Mouse (Mus musculus) forebrain, embryonic 13.5 days (tissue): ENCODE measurements around the gene Ly75. TPM values are rescaled to one million over a fixed set of nuclear protein-coding genes. Genes with fewer than 3 reads are reported as not detected.

Experiments
- ATAC-seq: fragments of 200-750 bp; cut with Nextera tagmentation; 2 replicates; pipeline ENCODE4 v1.8.0; 2017
- H3K27ac ChIP-seq: fragments of 300-500 bp; sonication (generic); 2 replicates; pipeline ENCODE4 v1.5.1; 2015; ENCODE audit warnings: inconsistent platforms, mild to moderate bottlenecking, moderate library complexity
- H3K27me3 ChIP-seq: fragments of 300-500 bp; sonication (generic); 2 replicates; pipeline ENCODE4 v1.6.1; 2015; ENCODE audit warnings: mild to moderate bottlenecking, inconsistent platforms
- H3K36me3 ChIP-seq: fragments of 300-500 bp; sonication (generic); 2 replicates; pipeline ENCODE4 v1.6.1; 2015; ENCODE audit warnings: mild to moderate bottlenecking, inconsistent platforms; ENCODE audit not compliant: poor library complexity, severe bottlenecking
- H3K4me1 ChIP-seq: fragments of 300-500 bp; sonication (generic); 2 replicates; pipeline ENCODE4 v1.6.1; 2015; ENCODE audit warnings: inconsistent platforms
- H3K4me2 ChIP-seq: fragments of 300-500 bp; sonication (generic); 2 replicates; pipeline ENCODE4 v1.6.1; 2015; ENCODE audit warnings: inconsistent platforms, mild to moderate bottlenecking, moderate library complexity
- H3K4me3 ChIP-seq: fragments of 300-500 bp; sonication (generic); 2 replicates; pipeline ENCODE4 v1.5.1; 2015; ENCODE audit warnings: mild to moderate bottlenecking, inconsistent platforms
- H3K9ac ChIP-seq: fragments of 300-500 bp; sonication (generic); 2 replicates; pipeline ENCODE4 v1.6.1; 2015; ENCODE audit warnings: mild to moderate bottlenecking, inconsistent platforms
- H3K9me3 ChIP-seq: fragments of 300-500 bp; sonication (generic); replicated peaks from 2 replicates; pipeline ENCODE4 v1.6.1; 2016; ENCODE audit warnings: inconsistent platforms
- WGBS: fragments of 180-500 bp; shearing (Covaris S2); methylation state at CpG from one replicate; pipeline ENCODE4 v1.1.7; 2015; 5-methylcytosine and 5-hydroxymethylcytosine counted together
- polyA plus RNA-seq: library from polyadenylated mRNA; unstranded; fragments of >200 nt; fragmentation: Nextera tagmentation; extraction: Ambion mirVana; gene quantifications from 2 replicates; pipeline ENCODE4 v1.2.1, GENCODE M21; 2015

Ly75 gene
- polyA plus RNA-seq, 1 experiment from 2014 or later, result 0.41 TPM

- no peaks in the 10 kb centered on the region for H3K4me1 ChIP-seq
- H3K27ac ChIP-seq, result no peak overlapping the region
- no peak overlapping the region for H3K4me3 ChIP-seq
- H3K27me3 ChIP-seq, result no peaks in the 10 kb centered on the region
- H3K36me3 ChIP-seq, result peaks cover 9% of the 10 kb centered on the region; the same call in 1 of the 2 replicates
- WGBS, result 95% methylated on average over 5 of the region's 5 CpGs
- no peak for ATAC-seq
- no peak overlapping the region for H3K4me2 ChIP-seq
- no peaks in the 10 kb centered on the region for H3K9me3 ChIP-seq
- H3K9ac ChIP-seq, result no peak overlapping the region
Measured at GRCm38 (mm10) chr2:60259186-60259585, 123.9 kb downstream of the Ly75 start.

- H3K27me3 ChIP-seq, result no peaks in the 10 kb centered on the region
- no peak overlapping the region for H3K4me2 ChIP-seq
- no peaks in the 10 kb centered on the region for H3K9me3 ChIP-seq
- no peak overlapping the region for H3K4me3 ChIP-seq
- 89% methylated on average over 2 of the region's 2 CpGs for WGBS
- H3K27ac ChIP-seq, result no peak overlapping the region
- H3K4me1 ChIP-seq, result no peaks in the 10 kb centered on the region
- H3K36me3 ChIP-seq, result peaks cover 10% of the 10 kb centered on the region; the same call in 1 of the 2 replicates
- ATAC-seq, result no peak
- H3K9ac ChIP-seq, result no peak overlapping the region
Measured at GRCm38 (mm10) chr2:60256751-60257150, 126.4 kb downstream of the Ly75 start.

- Histone ChIP-seq H3K27ac (no peak overlapping the region), H3K9ac (no peak overlapping the region), H3K27me3 (no peaks in the 10 kb centered on the region), H3K9me3 (no peaks in the 10 kb centered on the region), H3K4me3 (no peak overlapping the region), H3K4me2 (no peak overlapping the region), H3K4me1 (no peaks in the 10 kb centered on the region), H3K36me3 (peaks cover 23% of the 10 kb centered on the region)
- no peak for ATAC-seq
Measured at GRCm38 (mm10) chr2:60253506-60253905, 129.6 kb downstream of the Ly75 start.

- H3K27ac ChIP-seq, result no peak overlapping the region
- no peak for ATAC-seq
- no peaks in the 10 kb centered on the region for H3K4me1 ChIP-seq
- H3K4me3 ChIP-seq, result no peak overlapping the region
- peaks cover 17% of the 10 kb centered on the region for H3K36me3 ChIP-seq
- H3K9me3 ChIP-seq, result no peaks in the 10 kb centered on the region
- no peaks in the 10 kb centered on the region for H3K27me3 ChIP-seq
- 86% methylated on average over 4 of the region's 4 CpGs for WGBS
- no peak overlapping the region for H3K9ac ChIP-seq
- H3K4me2 ChIP-seq, result no peak overlapping the region
Measured at GRCm38 (mm10) chr2:60252782-60253181, 130.3 kb downstream of the Ly75 start.

Other genes with a start within 250 kb of the Ly75 start
- gene Baz2b, start 173.5 kb downstream of the Ly75 start, polyA plus RNA-seq, result 85.2 and 85.7 TPM in 2 replicates
- gene March7, start 173.4 kb downstream of the Ly75 start, polyA plus RNA-seq, result 88.4 and 99.8 TPM in 2 replicates
- gene Cd302, start 98.8 kb downstream of the Ly75 start, polyA plus RNA-seq, result 7.5 and 9.1 TPM in 2 replicates
- 0.19 and 0.24 TPM in 2 replicates for gene Pla2r1, start 170.0 kb upstream of the Ly75 start, polyA plus RNA-seq